29 mouse cellular contexts compared by ENCODE assay signal in the genomic region with DNA sequence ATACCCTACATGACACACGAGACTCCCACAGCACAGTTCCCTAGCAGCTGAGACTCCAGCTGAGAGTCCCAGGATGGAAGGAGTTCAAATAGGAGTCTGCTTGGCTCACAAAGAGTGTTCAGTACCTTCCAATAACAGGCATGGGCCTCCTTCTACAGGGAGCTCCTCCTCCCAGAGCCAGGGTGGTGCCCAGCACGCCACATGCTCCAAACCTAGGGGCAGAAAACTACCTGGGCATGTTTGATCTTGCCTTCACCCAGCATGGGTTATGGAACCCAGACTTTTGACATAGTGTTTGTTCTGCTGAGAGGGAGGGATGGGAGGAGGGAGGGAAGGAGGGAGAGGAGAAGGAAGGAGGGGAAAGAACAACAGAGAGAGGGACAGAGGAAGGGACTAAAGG.
DNase-seq lines count a peak whose midpoint lies in the region; ATAC-seq and TF ChIP-seq lines count a peak whose summit lies in the region.
"Had no signal": no experiment of that assay in that cellular context is flagged by ENCODE, and none has a peak within 500 bp of the region (broad histone marks: within the 10 kb centered on the region; RNA-seq: fewer than 3 reads in every experiment).

No protein-coding gene starts in this region.

- no peaks in the 10 kb centered on the region for H3K36me3 ChIP-seq in hindbrain, embryonic 10.5 days
- no peaks in the 10 kb centered on the region for H3K36me3 ChIP-seq in hindbrain, embryonic 16.5 days (ENCODE audit: control insufficient read depth, insufficient read depth, low read length)
- H3K36me3 ChIP-seq in limb, embryonic 14.5 days (ENCODE audit: control insufficient read depth, insufficient read depth, low read length): no peaks in the 10 kb centered on the region
- H3K36me3 ChIP-seq: embryonic facial prominence, embryonic 15.5 days; heart, embryonic 12.5 days; hindbrain, embryonic 13.5 days; limb, embryonic 15.5 days; liver, embryonic 13.5 days; midbrain, embryonic 15.5 days had no signal

- DNase-seq in hindbrain, embryonic 10.5 days (ENCODE audit: low spot score): no peak
- DNase-seq in urinary bladder, postnatal 14 days (ENCODE audit: low spot score): peak; percentile 59
- no peak for DNase-seq in urinary bladder, adult 2 months (ENCODE audit: low spot score)
- DNase-seq in limb, embryonic 14.5 days (ENCODE audit: low spot score): no peak
- DNase-seq in adrenal gland, postnatal 14 days: no peak
- no peak for DNase-seq in cerebellum, postnatal 4 days (ENCODE audit: low spot score in 2 of 2)
- DNase-seq: adrenal gland, postnatal 25 days; cerebellum, adult 11-12 months; cerebellum, adult 9-11 months; gastrocnemius, postnatal 14 days; heart, adult 18-20 months; heart, postnatal 14 days; kidney, adult 11 months; kidney, postnatal 14 days; liver, embryonic 13.5 days; lung, postnatal 4 days; right cerebral cortex, adult 18-20 months; spleen, adult 18-20 months; thymus, postnatal 14 days had no signal

- H3K4me3 ChIP-seq in hindbrain, embryonic 10.5 days: no peak overlapping the region
- no peak overlapping the region for H3K4me3 ChIP-seq in hindbrain, embryonic 16.5 days (ENCODE audit: low read length)
- no peak overlapping the region for H3K4me3 ChIP-seq in limb, embryonic 14.5 days (replicated peaks; ENCODE audit: low read length)
- H3K4me3 ChIP-seq: embryonic facial prominence, embryonic 15.5 days; heart, embryonic 12.5 days; hindbrain, embryonic 13.5 days; limb, embryonic 15.5 days; liver, embryonic 13.5 days; midbrain, embryonic 15.5 days had no signal

- peaks cover 3% of the 10 kb centered on the region; the same call in 1 of the 2 replicates for H3K27me3 ChIP-seq in hindbrain, embryonic 10.5 days (ENCODE audit: insufficient read depth, poor library complexity, severe bottlenecking)
- no peaks in the 10 kb centered on the region for H3K27me3 ChIP-seq in hindbrain, embryonic 16.5 days (replicated peaks; ENCODE audit: control insufficient read depth, insufficient read depth, low read length)
- H3K27me3 ChIP-seq in limb, embryonic 14.5 days (ENCODE audit: control insufficient read depth, insufficient read depth, low read length): no peaks in the 10 kb centered on the region
- H3K27me3 ChIP-seq: embryonic facial prominence, embryonic 15.5 days; heart, embryonic 12.5 days; limb, embryonic 15.5 days; liver, embryonic 13.5 days; midbrain, embryonic 15.5 days had no signal

- no peak overlapping the region for H3K4me2 ChIP-seq in hindbrain, embryonic 16.5 days (ENCODE audit: low read length)
- H3K4me2 ChIP-seq in limb, embryonic 14.5 days (replicated peaks; ENCODE audit: low read depth, low read length, severe bottlenecking): no peak overlapping the region
- H3K4me2 ChIP-seq: embryonic facial prominence, embryonic 15.5 days; heart, embryonic 12.5 days; hindbrain, embryonic 13.5 days; limb, embryonic 15.5 days; liver, embryonic 13.5 days; midbrain, embryonic 15.5 days had no signal

- 76% methylated on average over 2 of the region's 2 CpGs for WGBS in hindbrain, embryonic 10.5 days
- 70% methylated on average over 2 of the region's 2 CpGs for WGBS in hindbrain, embryonic 16.5 days
- 52% methylated on average over 2 of the region's 2 CpGs for WGBS in limb, embryonic 14.5 days

- H3K9me3 ChIP-seq in hindbrain, embryonic 10.5 days: no peaks in the 10 kb centered on the region
- no peaks in the 10 kb centered on the region for H3K9me3 ChIP-seq in hindbrain, embryonic 16.5 days (ENCODE audit: control insufficient read depth, low read length)
- H3K9me3 ChIP-seq in limb, embryonic 14.5 days (ENCODE audit: control insufficient read depth, low read length): no peaks in the 10 kb centered on the region
- H3K9me3 ChIP-seq: embryonic facial prominence, embryonic 15.5 days; heart, embryonic 12.5 days; hindbrain, embryonic 13.5 days; limb, embryonic 15.5 days; liver, embryonic 13.5 days; midbrain, embryonic 15.5 days had no signal

- H3K9ac ChIP-seq in hindbrain, embryonic 16.5 days (ENCODE audit: low read depth, low read length): no peak overlapping the region
- H3K9ac ChIP-seq in limb, embryonic 14.5 days (ENCODE audit: low read depth, low read length, severe bottlenecking): no peak overlapping the region
- H3K9ac ChIP-seq: embryonic facial prominence, embryonic 15.5 days; heart, embryonic 12.5 days; hindbrain, embryonic 13.5 days; limb, embryonic 15.5 days; liver, embryonic 13.5 days; midbrain, embryonic 15.5 days had no signal

- peaks cover 71% of the 10 kb centered on the region for H3K4me1 ChIP-seq in hindbrain, embryonic 10.5 days (replicated peaks)
- peaks cover 25% of the 10 kb centered on the region for H3K4me1 ChIP-seq in hindbrain, embryonic 16.5 days (ENCODE audit: control insufficient read depth, insufficient read depth, low read depth, low read length)
- H3K4me1 ChIP-seq in limb, embryonic 14.5 days (ENCODE audit: control insufficient read depth, insufficient read depth, low read length): peaks cover 21% of the 10 kb centered on the region
- H3K4me1 ChIP-seq: liver, embryonic 13.5 days had no signal

- TF ChIP-seq POLR2A in limb, embryonic 14.5 days (IDR thresholded peaks at IDR 0.05; ENCODE audit: borderline replicate concordance, extremely low read depth, insufficient read depth, insufficient read length): no peak

- no peak for ATAC-seq in hindbrain, embryonic 16.5 days
- ATAC-seq in limb, embryonic 14.5 days (ENCODE audit: low FRiP score, low read depth): peak; percentile 27; the same call in 1 of the 2 replicates
- ATAC-seq: CD4-positive, CD25-positive, alpha-beta regulatory T cell, adult 4 months; forebrain, embryonic 14.5 days; inflammation-experienced regulatory T-cells, adult 6 months; lung, postnatal 0 days had no signal

- peak overlapping the region; percentile 45; the same call in 1 of the 2 replicates for H3K27ac ChIP-seq in hindbrain, embryonic 10.5 days
- H3K27ac ChIP-seq in hindbrain, embryonic 16.5 days (ENCODE audit: low read depth, low read length): no peak overlapping the region
- no peak overlapping the region for H3K27ac ChIP-seq in limb, embryonic 14.5 days (replicated peaks; ENCODE audit: low read depth, low read length)
- H3K27ac ChIP-seq: embryonic facial prominence, embryonic 15.5 days; hindbrain, embryonic 13.5 days; limb, embryonic 15.5 days; liver, embryonic 13.5 days; midbrain, embryonic 15.5 days had no signal
